Mouse (Mus musculus): ENCODE measurements around the gene Syngr3.

Gene Syngr3

DNA sequence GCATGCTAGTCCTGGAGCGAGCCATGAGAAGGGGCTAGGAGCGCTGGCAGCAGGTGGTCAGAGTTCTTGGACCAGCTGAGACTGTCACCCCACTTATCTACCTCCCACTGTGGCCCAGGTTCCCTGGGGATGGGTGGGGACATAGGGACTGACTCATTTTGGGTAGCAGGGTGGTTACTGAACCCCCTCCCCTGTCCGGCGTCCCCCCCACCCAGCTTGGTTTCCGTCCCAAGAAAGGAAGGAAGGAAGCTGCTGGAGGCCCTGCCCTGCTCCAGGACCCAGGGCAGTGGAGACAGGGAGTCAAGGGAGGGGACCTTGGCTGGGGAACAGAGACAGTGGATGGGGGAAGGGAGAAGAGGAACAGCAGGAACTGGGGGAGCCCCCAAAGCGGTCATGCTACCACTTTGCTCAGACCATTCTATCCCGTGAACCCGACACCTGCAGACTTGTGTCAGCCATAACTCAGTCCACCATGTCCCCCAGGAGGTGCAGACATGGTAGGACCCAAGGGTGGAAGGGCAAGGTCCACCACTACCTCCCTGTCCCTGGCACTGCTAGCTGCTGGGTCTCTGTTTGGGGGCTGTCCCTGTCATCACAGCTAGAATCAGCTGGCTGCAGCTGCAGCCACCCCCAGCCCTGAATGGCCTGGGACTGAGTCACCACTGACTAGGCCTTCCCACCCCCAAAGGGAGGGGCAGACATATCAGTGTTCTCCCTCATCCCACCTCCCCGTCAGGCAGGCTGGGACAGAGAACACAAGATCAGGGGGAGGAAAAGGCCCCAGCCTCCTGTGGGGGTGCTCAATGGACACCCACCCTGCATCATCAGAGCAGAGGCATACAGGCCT lies 44.7 kb downstream of the Syngr3 start:
- no peak for DNase-seq (ENCODE audit: low spot score)

GRCm38 (mm10) chr17:24644030-24644715 lies 45.6 kb downstream of the Syngr3 start:
- no peak for DNase-seq (ENCODE audit: low spot score)

GRCm38 (mm10) chr17:24642791-24643343 lies 46.9 kb downstream of the Syngr3 start:
- no peak for DNase-seq (ENCODE audit: low spot score)

DNA sequence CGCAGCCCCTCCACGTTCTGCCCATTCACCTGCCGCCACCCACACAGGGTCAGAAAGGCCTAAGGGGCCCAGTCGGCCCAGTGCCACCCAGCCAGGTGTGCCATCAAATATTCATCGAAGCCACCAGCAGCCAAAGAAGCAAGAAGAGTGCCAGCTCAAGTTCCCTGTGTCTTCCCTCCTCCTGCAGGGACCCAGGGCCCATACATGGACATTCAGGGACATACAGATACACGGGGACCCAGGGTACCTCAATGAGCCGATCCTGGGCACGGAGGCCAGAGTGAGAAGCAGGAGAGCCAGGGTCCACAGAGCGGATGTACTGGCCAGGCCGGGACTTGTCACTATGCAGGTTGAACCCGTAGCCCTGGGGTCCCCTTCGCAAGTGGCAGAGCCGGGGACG lies 47.8 kb downstream of the Syngr3 start:
- DNase-seq (ENCODE audit: low spot score) = no peak

- DNase-seq (ENCODE audit: low spot score) = no peak
These were observed 49.2 kb downstream of the Syngr3 start for GRCm38 (mm10) chr17:24640581-24640980.

DNA sequence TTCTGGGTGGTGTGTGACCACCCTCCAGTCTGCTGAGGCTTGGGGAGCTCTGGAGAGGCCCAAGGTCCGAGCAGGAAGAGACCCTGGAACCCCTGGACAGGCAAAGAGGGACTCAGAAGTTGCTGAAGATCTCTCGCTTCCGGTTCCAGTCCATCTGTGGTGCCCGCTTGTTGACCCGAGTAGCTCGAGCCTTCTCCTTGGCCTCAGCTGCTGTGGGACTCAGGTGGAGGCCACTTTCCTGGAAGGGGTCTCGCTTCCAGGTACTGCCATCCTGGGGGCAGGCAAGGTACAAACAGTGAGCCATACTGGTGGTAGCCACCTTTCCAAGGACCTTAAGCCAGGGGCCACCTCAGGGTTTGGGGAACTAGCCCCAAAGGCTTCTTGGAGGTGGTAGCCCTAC lies 49.6 kb downstream of the Syngr3 start:
- no peak for DNase-seq (ENCODE audit: low spot score)

- DNase-seq (ENCODE audit: low spot score) = no peak
These were observed 50.2 kb downstream of the Syngr3 start for GRCm38 (mm10) chr17:24639571-24639988.

DNA sequence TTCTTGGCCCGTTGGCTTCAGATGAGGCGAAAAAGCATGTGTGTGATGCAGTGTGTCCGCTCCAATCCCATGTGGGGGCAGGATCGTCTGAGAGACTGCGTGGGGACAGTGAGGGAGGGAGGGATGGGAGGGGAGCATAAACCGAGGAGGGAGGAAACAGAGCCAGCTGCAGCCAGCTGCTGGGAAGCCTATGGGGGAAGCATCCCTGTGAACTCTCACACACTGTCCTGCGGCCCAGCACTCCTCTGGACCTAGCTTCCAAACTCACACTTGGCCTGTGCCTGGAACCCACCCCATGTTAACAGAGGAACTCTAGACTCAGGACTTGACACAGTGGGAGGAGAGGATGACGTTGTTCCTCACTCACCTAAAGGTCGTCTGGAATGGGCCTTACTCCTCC lies 50.9 kb downstream of the Syngr3 start:
- no peak for DNase-seq (ENCODE audit: low spot score)

- no peak for DNase-seq (ENCODE audit: low spot score)
These were observed 51.5 kb downstream of the Syngr3 start for GRCm38 (mm10) chr17:24638214-24638613.

DNA sequence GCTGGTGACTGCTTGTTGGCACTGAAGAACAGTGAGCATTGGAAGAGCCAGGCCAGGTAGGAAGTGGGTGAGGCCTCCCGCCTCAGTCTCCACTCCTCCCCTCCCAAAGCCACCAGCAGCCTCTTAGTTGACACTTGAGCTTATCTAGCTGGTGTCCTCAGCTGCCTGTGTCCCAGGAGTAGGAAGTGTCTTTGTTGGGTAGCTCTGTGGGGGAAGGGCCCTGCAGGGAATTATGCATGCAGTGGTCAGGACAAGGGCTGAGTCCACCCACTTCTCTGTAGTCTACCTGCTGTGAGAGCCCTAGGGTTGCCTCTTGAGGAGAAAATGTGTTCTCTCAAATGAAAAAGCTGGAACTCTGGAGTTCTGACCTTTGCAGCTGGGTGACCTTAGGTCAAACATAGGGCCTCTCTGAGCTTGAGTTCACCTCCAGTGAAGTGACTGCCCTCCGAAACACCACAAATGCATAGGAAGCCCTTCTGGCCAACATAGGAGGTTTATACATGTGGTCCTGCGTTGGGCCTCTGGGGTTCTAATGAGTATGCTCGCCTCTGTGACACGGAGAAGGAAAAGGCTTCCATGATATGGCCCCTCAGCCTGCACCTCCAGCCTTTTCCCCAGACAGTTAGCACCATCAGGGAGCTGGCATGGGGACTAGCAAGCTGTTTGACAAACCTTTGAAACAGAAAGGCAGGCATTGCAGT lies 52.8 kb downstream of the Syngr3 start:
- DNase-seq (ENCODE audit: low spot score) = no peak

- DNase-seq (ENCODE audit: low spot score) = no peak
These were observed 54.1 kb downstream of the Syngr3 start for GRCm38 (mm10) chr17:24635694-24636093.
